Mouse (Mus musculus) adrenal gland, adult 2 months (tissue): ENCODE measurements around the gene Xrcc4. TPM values are rescaled to one million over a fixed set of nuclear protein-coding genes. Genes with fewer than 3 reads are reported as not detected.
A peak's percentile ranks its signal among the peaks of the same experiment; 100 is the strongest.
"Not testable (repeated sequence)": the region's sequence is repeated elsewhere in the genome, so short reads cannot be mapped to it uniquely, and the experiment has no call there.

Experiments
- DNase-seq: peaks from one replicate; pipeline ENCODE4 v3.0.0; 2021
- polyA plus RNA-seq: library from polyadenylated mRNA; depleted of rRNA; stranded (reverse); fragments of >200 nt; gene quantifications from 2 replicates; pipeline ENCODE4 v1.2.3, GENCODE M21; 2012
- total RNA-seq, 2 experiments: library from RNA; stranded (reverse); gene quantifications; 2 replicates each; pipeline ENCODE4 v1.2.3; 2021

The Xrcc4 gene
- total and polyA plus RNA-seq, 3 experiments = 0.20 to 14.5 (median 10.0) TPM

DNA sequence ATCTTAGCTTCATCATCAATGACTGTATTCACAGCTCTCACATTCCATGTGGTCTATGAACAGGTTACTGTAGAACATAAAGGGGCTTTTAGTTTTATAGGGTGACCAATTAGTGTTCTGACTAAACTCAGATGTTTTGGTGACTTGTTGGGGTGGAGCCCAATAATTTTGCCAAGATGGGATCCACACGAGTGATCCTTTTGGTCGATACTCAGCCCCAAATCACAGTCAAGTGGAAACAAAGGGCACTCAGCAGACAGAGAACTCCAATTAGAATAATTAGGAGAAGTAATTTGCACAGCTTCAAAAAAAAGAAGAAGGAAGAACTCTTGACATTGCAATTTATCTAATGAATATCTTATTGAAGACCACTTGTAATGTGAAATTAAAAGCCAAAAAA is 274.9 kb downstream of the Xrcc4 start:
- DNase-seq = no peak

DNA sequence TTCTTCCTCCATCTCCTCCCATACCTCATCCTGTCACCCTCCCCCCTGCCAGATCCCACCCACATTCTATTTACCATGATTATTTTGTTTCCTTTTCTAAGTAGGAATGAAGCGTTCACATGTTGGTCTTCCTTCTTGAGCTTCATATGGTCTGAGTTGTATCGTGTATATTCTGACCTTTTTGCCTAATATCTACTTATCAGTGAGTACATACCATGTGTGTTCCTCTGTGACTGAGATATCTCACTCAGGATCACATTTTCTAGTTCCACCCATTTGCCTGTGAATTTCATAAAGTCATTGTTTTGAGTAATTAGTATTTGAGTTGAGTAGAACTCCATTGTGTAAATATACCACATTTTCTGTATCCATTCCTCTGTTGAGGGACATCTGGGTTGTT is 277.2 kb downstream of the Xrcc4 start:
- DNase-seq = no peak

DNA sequence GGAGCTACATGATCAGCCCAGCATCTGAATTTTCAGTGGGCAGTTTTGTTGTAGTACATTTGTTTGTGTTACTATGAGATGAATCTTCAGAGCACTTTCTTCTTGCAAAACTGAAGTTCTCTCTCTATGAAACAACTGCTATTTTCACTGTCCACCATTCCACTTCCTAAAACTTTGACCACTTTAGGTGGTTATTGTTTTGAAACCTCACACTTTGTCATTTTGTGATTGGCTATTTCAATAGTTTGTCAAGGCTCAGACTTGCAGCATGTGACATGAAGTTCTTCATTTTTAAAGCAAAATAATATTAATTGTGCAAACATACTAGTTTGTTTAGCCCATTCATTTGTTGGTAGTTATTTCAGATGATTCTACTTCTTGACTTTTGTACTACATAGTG is 280.4 kb downstream of the Xrcc4 start:
- DNase-seq = no peak

DNA sequence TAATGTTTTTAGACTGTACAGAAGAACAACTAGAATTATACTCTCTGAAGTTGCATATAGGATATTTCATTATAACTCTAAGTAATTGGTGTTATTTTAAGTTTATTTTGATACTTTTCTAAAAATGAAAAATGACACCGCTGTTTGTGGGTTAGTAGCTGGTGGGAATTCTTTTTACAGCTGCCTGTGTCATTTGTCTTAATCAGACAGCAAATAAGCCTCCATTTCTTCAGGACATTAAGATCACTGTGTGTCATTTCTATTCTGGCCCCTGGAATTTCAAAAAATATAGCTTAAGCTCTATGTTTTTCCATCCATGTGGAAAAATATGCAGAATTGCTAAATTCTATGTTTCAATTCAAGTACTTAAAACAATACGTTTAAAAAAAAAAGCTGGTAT is 287.5 kb downstream of the Xrcc4 start:
- no peak for DNase-seq

GRCm38 (mm10) chr13:89797721-89798120 is 291.7 kb downstream of the Xrcc4 start:
- DNase-seq = no peak

DNA sequence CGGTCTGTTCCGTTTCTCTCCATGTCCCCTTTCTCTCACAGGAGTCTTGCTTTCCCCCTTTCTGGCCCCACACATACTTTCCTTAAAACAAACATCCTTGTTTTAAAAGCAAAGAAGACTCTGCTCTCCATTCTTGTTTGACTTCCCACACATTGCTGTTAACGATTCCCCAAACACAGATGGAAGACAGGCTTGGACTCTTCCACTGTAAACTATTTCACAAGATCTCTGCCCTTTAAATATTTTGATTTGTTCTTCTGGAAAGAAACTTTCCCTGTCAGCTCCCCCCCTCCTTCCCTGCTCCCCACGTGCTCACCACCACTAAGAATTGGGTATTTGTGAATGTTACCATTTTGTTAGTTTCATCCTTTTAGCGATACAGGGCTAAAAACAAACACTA is 297.9 kb downstream of the Xrcc4 start:
- DNase-seq = no peak

DNA sequence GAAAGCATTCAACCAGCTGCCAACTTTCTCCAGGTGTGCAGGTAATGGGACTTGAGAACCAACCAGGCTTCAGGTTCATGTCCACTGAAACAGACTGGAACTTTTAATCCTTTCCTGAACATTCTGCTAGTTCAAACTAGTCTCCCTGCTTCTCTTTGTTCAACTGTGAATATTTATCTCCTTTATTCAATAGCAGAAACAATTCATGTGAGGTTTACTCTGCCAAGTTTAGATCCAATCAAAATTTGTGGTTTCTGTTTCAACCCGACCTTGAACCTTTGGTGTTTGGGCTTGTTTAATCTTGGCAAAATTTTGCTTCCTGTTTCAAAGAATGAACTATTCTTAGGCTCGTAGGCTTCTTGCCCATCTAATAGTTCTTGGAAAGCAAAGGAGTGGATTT is 306.5 kb downstream of the Xrcc4 start:
- no peak for DNase-seq

DNA sequence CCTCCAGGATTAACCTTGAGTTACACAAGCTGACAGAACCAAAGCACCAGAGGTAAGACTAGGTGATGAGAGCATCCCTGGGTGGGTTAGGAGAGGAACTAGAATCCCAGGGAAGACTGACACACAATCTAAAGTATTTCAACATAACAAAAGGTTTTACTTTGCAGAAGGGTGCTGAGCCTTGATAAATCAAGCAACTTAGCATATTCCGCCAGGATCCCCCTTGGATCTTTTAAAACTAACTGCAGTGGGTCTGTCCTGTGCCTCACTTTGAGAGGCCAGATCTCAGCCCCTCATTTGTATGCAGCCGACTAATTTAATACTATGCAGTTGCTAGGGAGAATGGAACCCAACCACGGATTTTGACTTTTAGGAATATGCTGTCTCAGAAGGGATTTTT is 309.1 kb downstream of the Xrcc4 start:
- DNase-seq = no peak

- DNase-seq = peak; percentile 40
Measured at GRCm38 (mm10) chr13:89779208-89779911, 310.0 kb downstream of the Xrcc4 start.

DNA sequence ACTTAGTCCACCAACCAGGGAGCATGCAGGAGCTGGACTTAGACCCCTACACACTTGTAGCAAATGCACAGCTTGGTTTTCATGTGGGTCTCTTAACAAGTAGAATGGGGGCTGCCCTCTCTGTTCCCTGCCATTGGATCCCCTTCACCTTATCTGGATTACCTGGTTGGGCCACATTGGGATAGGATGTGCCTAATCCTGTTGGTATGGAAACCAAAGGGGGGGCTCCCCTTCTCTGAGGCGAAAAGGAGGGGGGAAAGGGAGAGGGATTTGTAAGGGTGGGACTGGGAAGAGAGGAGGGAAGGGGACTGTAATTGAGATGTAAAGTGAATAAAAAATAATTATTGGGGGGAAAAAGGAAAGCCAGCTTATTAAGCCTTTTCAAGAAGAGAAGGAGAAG is 311.6 kb downstream of the Xrcc4 start:
- DNase-seq = no peak

GRCm38 (mm10) chr13:89777146-89777545 is 312.3 kb downstream of the Xrcc4 start:
- DNase-seq = peak; percentile 35

DNA sequence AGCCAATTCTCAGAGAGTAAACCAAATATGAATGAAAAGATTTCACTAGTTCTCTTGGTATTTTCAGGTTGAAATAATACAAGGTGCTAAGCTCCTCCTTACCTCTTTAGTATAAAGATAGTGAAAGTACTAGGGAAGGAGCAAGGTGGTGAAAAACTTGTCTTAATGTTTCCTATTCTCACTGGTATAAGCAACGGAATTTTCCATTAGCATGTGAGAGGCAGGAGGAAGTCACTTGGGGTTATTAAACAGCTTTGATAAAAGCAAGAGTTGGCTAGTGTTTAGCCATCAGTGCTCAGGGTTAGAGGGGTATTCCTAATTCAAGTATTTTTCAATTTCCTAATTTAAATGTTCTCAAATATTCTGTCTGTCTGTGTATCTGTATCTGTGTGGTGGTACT is 322.9 kb downstream of the Xrcc4 start:
- DNase-seq = no peak

- peak; percentile 6 for DNase-seq
Measured at GRCm38 (mm10) chr13:89765966-89766365, 323.4 kb downstream of the Xrcc4 start.

DNA sequence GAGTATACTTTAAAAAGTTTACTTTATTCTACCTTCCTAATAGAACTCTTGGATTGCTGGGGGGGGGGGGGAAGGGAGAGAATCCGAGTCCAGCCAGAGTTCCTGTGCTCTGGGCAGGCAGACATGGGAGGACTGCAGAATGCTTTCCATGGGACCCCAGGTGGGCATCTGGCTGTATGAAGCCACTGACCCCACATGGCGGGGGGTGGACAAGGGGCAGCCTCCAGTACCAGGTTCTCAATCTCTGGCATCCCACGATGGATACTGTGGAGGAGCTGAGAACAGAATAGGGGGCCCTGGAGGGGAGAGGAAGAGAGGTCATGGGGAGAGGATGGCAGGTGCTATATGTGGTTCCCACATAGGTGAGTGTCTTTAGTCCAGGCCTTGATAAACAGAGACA is 327.1 kb downstream of the Xrcc4 start:
- no peak for DNase-seq

GRCm38 (mm10) chr13:89756347-89756746 is 333.1 kb downstream of the Xrcc4 start:
- no peak for DNase-seq

GRCm38 (mm10) chr13:89750562-89750961 is 338.8 kb downstream of the Xrcc4 start:
- DNase-seq = not testable (repeated sequence)

GRCm38 (mm10) chr13:89743201-89743600 is 346.2 kb downstream of the Xrcc4 start:
- DNase-seq = no peak

DNA sequence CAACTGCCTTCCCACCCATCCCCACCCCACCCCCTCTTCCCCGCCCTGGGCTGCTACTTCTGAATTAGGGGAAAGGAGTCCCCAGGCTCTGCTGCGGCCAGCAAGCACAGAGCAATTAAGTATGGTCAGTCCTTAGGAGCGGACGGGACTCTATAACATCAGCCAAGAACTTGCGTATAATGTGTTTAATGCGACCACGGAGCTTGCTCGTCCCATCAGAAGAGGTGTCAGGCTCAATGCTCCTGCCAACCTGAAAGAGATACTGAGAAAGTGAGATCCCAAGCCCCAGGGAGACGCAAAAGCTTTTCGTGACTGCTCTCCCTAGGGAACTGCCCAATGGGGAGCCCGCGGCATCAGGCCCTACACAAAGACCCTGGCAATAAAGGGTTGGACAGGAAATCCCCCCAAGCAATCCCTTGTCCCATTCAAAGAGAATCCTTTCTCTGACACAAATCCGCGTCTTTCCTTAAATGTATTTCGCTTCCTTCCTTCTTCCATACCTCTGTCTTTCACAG is 346.7 kb downstream of the Xrcc4 start:
- no peak for DNase-seq

GRCm38 (mm10) chr13:89741766-89742685 is 347.4 kb downstream of the Xrcc4 start, which contains the start of gene Vcan:
Gene Vcan, minus strand, starts transcription at chr13:89742509.
- peak; percentile 19 for DNase-seq

- DNase-seq = no peak
Measured at GRCm38 (mm10) chr13:89741116-89741551, 348.3 kb downstream of the Xrcc4 start.

DNA sequence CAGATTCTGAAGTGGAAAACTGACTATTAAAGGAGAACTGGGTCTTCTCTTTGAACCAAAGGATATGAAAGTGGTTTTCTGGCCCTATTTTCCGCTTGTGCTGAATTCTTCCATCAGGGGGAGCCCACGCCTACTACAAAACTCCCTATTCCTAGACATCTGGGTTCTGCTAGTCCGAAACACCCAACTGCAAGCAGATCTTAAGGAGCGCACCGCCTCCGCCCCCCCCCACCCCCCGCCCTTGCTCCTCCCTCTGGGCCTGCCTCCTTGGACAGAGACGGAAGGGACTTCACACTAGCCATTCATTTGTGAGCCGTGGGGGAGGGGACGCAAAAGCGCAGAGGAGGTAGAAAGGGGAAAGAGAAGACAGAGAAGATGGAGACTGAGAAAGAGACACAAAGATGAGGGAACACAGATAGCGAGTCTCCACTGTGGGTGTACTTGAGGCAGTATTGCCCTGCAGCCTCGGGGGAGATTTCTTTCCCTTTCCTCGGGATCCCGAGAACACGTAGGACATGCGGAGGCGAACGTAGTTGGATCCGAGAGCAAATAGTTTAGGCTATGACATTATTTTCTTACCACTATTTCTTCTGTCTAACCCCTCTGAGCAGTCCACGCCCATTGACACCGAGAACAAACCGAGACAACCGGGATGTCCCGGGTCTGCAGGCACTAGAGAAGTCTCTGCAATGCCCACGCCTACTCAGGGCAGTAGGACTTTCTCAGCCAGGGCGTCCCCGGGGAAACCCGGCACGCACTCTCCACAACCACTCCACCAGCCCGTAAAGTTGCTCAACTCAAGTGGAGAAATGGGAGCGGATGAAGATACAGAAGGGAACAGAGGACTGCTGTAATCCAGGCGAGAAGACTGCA is 348.9 kb downstream of the Xrcc4 start:
- peak; percentile 82 for DNase-seq

DNA sequence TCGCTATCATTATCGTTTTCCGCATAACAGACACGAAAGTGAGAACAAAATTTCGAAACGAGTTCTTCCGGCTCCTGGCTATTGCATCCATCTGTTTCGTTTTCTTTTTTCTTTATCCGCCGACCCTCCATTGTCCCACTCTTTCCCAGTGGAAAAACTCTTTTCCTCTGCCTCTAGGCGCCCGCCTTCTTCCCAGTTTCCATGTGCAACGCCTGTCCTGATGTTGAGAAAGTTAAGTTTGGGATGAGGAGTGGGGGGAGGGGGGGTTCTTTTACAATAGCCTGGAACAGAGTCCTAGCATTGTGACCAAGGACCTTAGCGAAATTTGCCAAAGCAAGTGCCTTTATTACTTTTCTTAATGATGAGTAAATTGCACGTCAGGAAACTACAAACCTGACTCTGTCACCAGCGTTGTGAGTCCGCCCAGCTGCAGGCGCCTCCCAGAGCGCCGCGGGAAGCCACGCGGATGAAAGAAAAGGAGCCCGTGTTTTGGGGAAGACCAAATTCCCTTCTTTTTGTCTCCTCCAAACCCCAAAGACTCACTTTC is 349.6 kb downstream of the Xrcc4 start:
- DNase-seq = no peak
